Mouse (Mus musculus): ENCODE results near the gene Tcaim. TPM values are rescaled to one million over a fixed set of nuclear protein-coding genes. Genes with fewer than 3 reads are reported as not detected.
A peak's percentile ranks its signal among the peaks of the same experiment; 100 is the strongest.

The Tcaim gene
- total and polyA plus RNA-seq, 3 experiments: 2.7 to 3.6 TPM; not detected in 1

- Histone ChIP-seq H3K9me3 (replicated peaks; ENCODE audit: insufficient read depth, low read length) (no peaks in the 10 kb centered on the region), H3K9ac (ENCODE audit: control insufficient read depth, low read depth, low read length, poor library complexity, severe bottlenecking) (peak overlapping the region; percentile 97), H3K79me2 (ENCODE audit: control insufficient read depth, insufficient read depth, low read length, poor library complexity) (peaks cover 37% of the 10 kb centered on the region), H3K4me1 (ENCODE audit: control insufficient read depth in 1 of 2, insufficient read depth in 2 of 2, low read length in 2 of 2) (peaks cover 9 to 11% of the 10 kb centered on the region in 2 experiments), H3K4me3 (ENCODE audit: control insufficient read depth in 1 of 2, insufficient read depth in 1 of 2, low read depth in 2 of 2, low read length in 2 of 2) (peak overlapping the region; percentile 97 to 99), H3K27ac (ENCODE audit: control insufficient read depth, low read depth, low read length) (no peak overlapping the region), H3K27me3 (ENCODE audit: control insufficient read depth in 1 of 2, insufficient read depth in 2 of 2, low read length in 2 of 2) (no peaks in the 10 kb centered on the region; a peak in 1 of 4 replicates), H3K36me3 (ENCODE audit: control insufficient read depth in 1 of 2, insufficient read depth in 2 of 2, low read length in 2 of 2) (peaks cover 18 to 23% of the 10 kb centered on the region in 2 experiments)
- peak; percentile 41 for DNase-seq (ENCODE audit: low read depth, low spot score)
- TF ChIP-seq MAZ (IDR thresholded peaks at IDR 0.05; ENCODE audit: low read depth, low read length) (no peak), MEF2A (IDR thresholded peaks at IDR 0.05; ENCODE audit: extremely low read depth, insufficient replicate concordance, low read depth, low read length, poor library complexity, severe bottlenecking) (no peak), CTCF (IDR thresholded peaks at IDR 0.05 in 2 of 3, conservative IDR thresholded peaks at IDR 0.05 in 1 of 3; ENCODE audit: control insufficient read depth in 1 of 3, insufficient read depth in 1 of 3, low read depth in 2 of 3, low read length in 3 of 3, poor library complexity in 1 of 3, severe bottlenecking in 1 of 3) (no peak), NELFE (IDR thresholded peaks at IDR 0.05; ENCODE audit: low read depth, low read length) (no peak), HCFC1 (IDR thresholded peaks at IDR 0.05; ENCODE audit: low read depth, low read length) (no peak), MXI1 (IDR thresholded peaks at IDR 0.05; ENCODE audit: low read depth, low read length) (no peak), ZNF384 (IDR thresholded peaks at IDR 0.05; ENCODE audit: low read depth, low read length) (no peak), POLR2A (IDR thresholded peaks at IDR 0.05; ENCODE audit: control insufficient read depth in 1 of 2, insufficient read depth in 1 of 2, low read depth in 1 of 2, low read length in 2 of 2, poor library complexity in 1 of 2) (no peak), POLR2AphosphoS5 (IDR thresholded peaks at IDR 0.05; ENCODE audit: borderline replicate concordance, low read depth, low read length) (no peak), USF2 (IDR thresholded peaks at IDR 0.05; ENCODE audit: borderline replicate concordance in 1 of 2, insufficient read depth in 1 of 2, low read depth in 1 of 2, low read length in 2 of 2) (no peak), TAL1 (IDR thresholded peaks at IDR 0.05; ENCODE audit: low read length) (no peak), NRF1 (IDR thresholded peaks at IDR 0.05; ENCODE audit: insufficient read depth, low read depth, low read length, poor library complexity, severe bottlenecking) (no peak), ZMIZ1 (IDR thresholded peaks at IDR 0.05; ENCODE audit: low read depth, low read length) (no peak), BHLHE40 (IDR thresholded peaks at IDR 0.05; ENCODE audit: borderline replicate concordance, low read depth, low read length) (no peak), MAX (IDR thresholded peaks at IDR 0.05; ENCODE audit: low read length) (no peak)
These were observed 59.5 kb downstream of the Tcaim start for GRCm38 (mm10) chr9:122864848-122865247.

GRCm38 (mm10) chr9:122865697-122866166 is 60.4 kb downstream of the Tcaim start, which contains the start of gene Zfp445:
Zfp445 (minus strand) TSS chr9:122866006.
- TF ChIP-seq HCFC1 (IDR thresholded peaks at IDR 0.05; ENCODE audit: low read depth, low read length): peak; percentile 88
- no peak; the same call in 1 of the 2 replicates for TF ChIP-seq ZMIZ1 (IDR thresholded peaks at IDR 0.05; ENCODE audit: low read depth, low read length)
- TF ChIP-seq ELF1 (IDR thresholded peaks at IDR 0.05; ENCODE audit: low read depth, low read length): peak; percentile 88
- TF ChIP-seq KAT2A (conservative IDR thresholded peaks at IDR 0.05; ENCODE audit: low read depth, low read length): no peak; the same call in 1 of the 2 replicates
- peak; percentile 83 to 86 for TF ChIP-seq POLR2A (IDR thresholded peaks at IDR 0.05; ENCODE audit: control insufficient read depth in 1 of 2, insufficient read depth in 1 of 2, low read depth in 1 of 2, low read length in 2 of 2, poor library complexity in 1 of 2)
- peak; percentile 73 for TF ChIP-seq SIN3A (IDR thresholded peaks at IDR 0.05; ENCODE audit: low read length)
- TF ChIP-seq POLR2AphosphoS2 (IDR thresholded peaks at IDR 0.05; ENCODE audit: low read length): peak; percentile 80; the same call in 1 of the 2 replicates
- peak; percentile 58 for TF ChIP-seq TCF12 (IDR thresholded peaks at IDR 0.05; ENCODE audit: low read depth, low read length)
- peak; percentile 35; the same call in 1 of the 2 replicates for TF ChIP-seq GABPA (IDR thresholded peaks at IDR 0.05; ENCODE audit: low read depth, low read length)
- no peak for TF ChIP-seq MEF2A (IDR thresholded peaks at IDR 0.05; ENCODE audit: extremely low read depth, insufficient replicate concordance, low read depth, low read length, poor library complexity, severe bottlenecking)
- no peak for TF ChIP-seq NRF1 (IDR thresholded peaks at IDR 0.05; ENCODE audit: insufficient read depth, low read depth, low read length, poor library complexity, severe bottlenecking)
- no peak for TF ChIP-seq MAZ (IDR thresholded peaks at IDR 0.05; ENCODE audit: low read depth, low read length)
- TF ChIP-seq GATA1 (IDR thresholded peaks at IDR 0.05; ENCODE audit: low read depth, low read length): no peak
- peak; percentile 72; the same call in 1 of the 2 replicates for TF ChIP-seq TBP (IDR thresholded peaks at IDR 0.05; ENCODE audit: low read depth, low read length)
- peak; percentile 63; the same call in 1 of the 2 replicates for TF ChIP-seq MXI1 (IDR thresholded peaks at IDR 0.05; ENCODE audit: low read depth, low read length)
- no peak for TF ChIP-seq ZNF384 (IDR thresholded peaks at IDR 0.05; ENCODE audit: low read depth, low read length)
- 0 out of 2 replicates have a peak, but pooled peaks have one; percentile 16 for TF ChIP-seq ETS1 (IDR thresholded peaks at IDR 0.05; ENCODE audit: low read depth, low read length)
- 0 out of 2 replicates have a peak, but pooled peaks have one; percentile 26 for TF ChIP-seq MAX (IDR thresholded peaks at IDR 0.05; ENCODE audit: low read length)
- TF ChIP-seq NELFE (IDR thresholded peaks at IDR 0.05; ENCODE audit: low read depth, low read length): peak; percentile 82

More at GRCm38 (mm10) chr9:122865697-122866166, 60.4 kb downstream of the Tcaim start, which contains the start of gene Zfp445:
- Histone ChIP-seq H3K4me3 (ENCODE audit: control insufficient read depth in 1 of 2, insufficient read depth in 1 of 2, low read depth in 2 of 2, low read length in 2 of 2) (peak within 1 kb of the TSS; percentile 97 to 99), H3K9ac (ENCODE audit: control insufficient read depth, low read depth, low read length, poor library complexity, severe bottlenecking) (peak within 1 kb of the TSS; percentile 97), H3K79me2 (ENCODE audit: control insufficient read depth, insufficient read depth, low read length, poor library complexity) (peaks cover 34% of the 10 kb centered on the region), H3K27me3 (ENCODE audit: control insufficient read depth in 1 of 2, insufficient read depth in 2 of 2, low read length in 2 of 2) (no peaks in the 10 kb centered on the region; a peak in 1 of 4 replicates), H3K9me3 (replicated peaks; ENCODE audit: insufficient read depth, low read length) (no peaks in the 10 kb centered on the region), H3K36me3 (ENCODE audit: control insufficient read depth in 1 of 2, insufficient read depth in 2 of 2, low read length in 2 of 2) (peaks cover 17 to 18% of the 10 kb centered on the region in 2 experiments), H3K4me1 (ENCODE audit: control insufficient read depth in 1 of 2, insufficient read depth in 2 of 2, low read length in 2 of 2) (peaks cover 9 to 11% of the 10 kb centered on the region in 2 experiments), H3K27ac (ENCODE audit: control insufficient read depth, low read depth, low read length) (peak within 1 kb of the TSS; percentile 71)
- peak; percentile 94 for DNase-seq (ENCODE audit: low read depth, low spot score)
